Mouse (Mus musculus): ENCODE data around the gene Zzz3. TPM values are rescaled to one million over a fixed set of nuclear protein-coding genes. Genes with fewer than 3 reads are reported as not detected.
"Not testable (repeated sequence)": the region's sequence is repeated elsewhere in the genome, so short reads cannot be mapped to it uniquely, and the experiment has no call there.

Gene Zzz3
- total and polyA plus RNA-seq, 2 experiments from 2014 or later = 21.0 to 29.4 TPM

DNA sequence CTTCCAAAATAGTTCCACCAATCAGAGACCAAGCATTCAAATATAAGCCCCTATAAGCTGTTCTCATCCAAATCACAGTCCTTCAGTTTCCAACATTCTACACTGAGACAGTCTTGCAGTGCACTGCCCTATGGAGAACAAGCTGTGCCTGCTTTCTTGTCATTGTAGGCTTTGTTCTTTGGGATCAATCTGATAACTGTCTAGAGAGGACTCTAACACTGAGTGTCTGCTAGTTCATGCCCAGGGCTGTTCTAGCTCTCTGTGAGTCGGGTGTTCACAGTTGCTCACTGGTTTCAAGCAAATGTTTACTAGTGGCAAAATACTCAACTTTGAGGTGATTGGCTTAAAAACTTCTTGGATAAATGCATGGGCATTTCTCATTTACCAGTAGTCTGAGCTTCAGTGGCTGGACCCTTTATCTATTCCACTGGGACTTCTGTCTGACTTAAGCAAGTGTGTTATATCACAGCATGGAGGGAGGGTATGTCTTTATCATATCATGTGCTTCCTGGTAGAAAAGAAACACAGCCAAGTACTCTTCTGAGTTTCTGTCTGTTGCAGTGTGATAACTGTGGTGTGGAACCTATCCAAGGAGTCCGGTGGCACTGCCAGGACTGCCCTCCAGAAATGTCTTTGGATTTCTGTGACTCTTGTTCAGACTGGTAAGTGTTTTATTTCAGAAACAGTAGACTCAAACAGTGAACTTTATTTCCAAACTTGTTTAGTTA lies 62.2 kb downstream of the Zzz3 start:
- WGBS = 93% methylated on average over 2 of the region's 2 CpGs
- no peaks in the 10 kb centered on the region for H3K4me1 ChIP-seq (ENCODE audit: insufficient read depth, low read length)
- TF ChIP-seq CTCF (IDR thresholded peaks at IDR 0.05) = no peak
- ATAC-seq (ENCODE audit: low FRiP score) (no peak), DNase-seq (ENCODE audit: low spot score) (no peak)
- H3K36me3 ChIP-seq (ENCODE audit: insufficient read depth, low read length) = peaks cover 22% of the 10 kb centered on the region
- no peaks in the 10 kb centered on the region for H3K27me3 ChIP-seq (ENCODE audit: insufficient read depth, low read length)
- no peak overlapping the region for H3K4me3 ChIP-seq (ENCODE audit: low read depth, low read length)
- H3K4me2 ChIP-seq (ENCODE audit: low read depth, low read length, poor library complexity, severe bottlenecking) = no peak overlapping the region
- H3K27ac ChIP-seq (ENCODE audit: low read depth, low read length) = no peak overlapping the region
- no peaks in the 10 kb centered on the region for H3K9me3 ChIP-seq (ENCODE audit: low read length)
- H3K9ac ChIP-seq (replicated peaks; ENCODE audit: low read length, poor library complexity, severe bottlenecking) = no peak overlapping the region

DNA sequence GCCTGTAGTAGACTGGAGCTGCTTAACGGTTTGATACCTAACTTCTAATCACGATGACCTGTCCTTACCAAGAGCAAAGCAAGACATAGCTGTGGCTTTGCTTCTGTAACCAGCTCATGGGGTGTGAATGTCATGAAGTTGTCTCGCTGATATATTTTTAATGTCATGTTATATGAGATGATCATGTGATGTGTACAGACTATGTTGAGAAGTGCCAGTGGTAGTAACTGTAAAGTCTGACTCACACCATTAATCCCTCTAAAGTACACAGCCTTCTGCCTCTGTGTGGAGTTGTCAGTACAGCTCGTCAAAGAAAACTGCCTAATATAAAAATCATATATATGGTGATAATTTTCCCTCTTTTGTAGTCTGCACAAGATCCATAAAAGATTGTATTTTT lies 63.6 kb downstream of the Zzz3 start:
- not testable (repeated sequence) for H3K27ac ChIP-seq (ENCODE audit: low read depth, low read length); H3K4me3 ChIP-seq (ENCODE audit: low read depth, low read length); H3K9me3 ChIP-seq (ENCODE audit: low read length); ATAC-seq (ENCODE audit: low FRiP score); DNase-seq (ENCODE audit: low spot score); H3K9ac ChIP-seq (replicated peaks; ENCODE audit: low read length, poor library complexity, severe bottlenecking); H3K4me1 ChIP-seq (ENCODE audit: insufficient read depth, low read length); H3K27me3 ChIP-seq (ENCODE audit: insufficient read depth, low read length); H3K4me2 ChIP-seq (ENCODE audit: low read depth, low read length, poor library complexity, severe bottlenecking)
- peaks cover 29% of the 10 kb centered on the region for H3K36me3 ChIP-seq (ENCODE audit: insufficient read depth, low read length)
- 96% methylated on average over 4 of the region's 4 CpGs for WGBS

GRCm38 (mm10) chr3:152460802-152461201 lies 65.5 kb downstream of the Zzz3 start:
- WGBS = 62% methylated on average over 4 of the region's 4 CpGs
- Histone ChIP-seq H3K27me3 (ENCODE audit: insufficient read depth, low read length) (no peaks in the 10 kb centered on the region), H3K4me3 (ENCODE audit: low read depth, low read length) (no peak overlapping the region), H3K9ac (replicated peaks; ENCODE audit: low read length, poor library complexity, severe bottlenecking) (no peak overlapping the region), H3K4me1 (ENCODE audit: insufficient read depth, low read length) (no peaks in the 10 kb centered on the region), H3K36me3 (ENCODE audit: insufficient read depth, low read length) (peaks cover 24% of the 10 kb centered on the region), H3K27ac (ENCODE audit: low read depth, low read length) (no peak overlapping the region), H3K4me2 (ENCODE audit: low read depth, low read length, poor library complexity, severe bottlenecking) (no peak overlapping the region), H3K9me3 (ENCODE audit: low read length) (no peaks in the 10 kb centered on the region)
- no peak for DNase-seq (ENCODE audit: low spot score)
- no peak for ATAC-seq (ENCODE audit: low FRiP score)
- no peak for TF ChIP-seq CTCF (IDR thresholded peaks at IDR 0.05)

DNA sequence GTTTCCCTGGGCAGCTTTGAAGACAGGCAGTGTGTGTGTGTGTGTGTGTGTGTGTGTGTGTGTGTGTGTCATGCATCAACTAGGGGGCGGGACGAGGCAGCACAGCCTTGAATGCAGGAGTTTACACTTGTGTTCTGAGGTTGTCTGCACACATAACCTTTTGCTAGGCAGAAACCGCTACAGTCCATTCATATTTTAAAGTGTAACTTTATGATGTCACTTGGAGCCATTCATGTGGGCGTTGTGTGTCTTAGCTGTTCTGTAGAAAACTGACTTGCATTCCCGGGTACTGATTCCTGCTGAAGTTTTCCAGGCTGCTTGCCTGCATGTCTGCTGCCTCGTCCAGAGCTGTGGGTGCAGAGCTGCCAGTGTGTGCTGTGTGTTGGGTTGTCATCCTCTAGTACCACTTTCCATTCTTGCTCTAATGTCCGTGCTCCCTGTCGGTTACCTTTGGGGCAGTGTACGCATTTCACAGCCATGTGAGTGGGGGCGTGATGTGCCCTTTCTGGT lies 66.8 kb downstream of the Zzz3 start:
- no peak overlapping the region for H3K4me3 ChIP-seq (ENCODE audit: low read depth, low read length)
- H3K27ac ChIP-seq (ENCODE audit: low read depth, low read length) = no peak overlapping the region
- no peak for DNase-seq (ENCODE audit: low spot score)
- TF ChIP-seq CTCF (IDR thresholded peaks at IDR 0.05) = no peak
- no peak overlapping the region for H3K4me2 ChIP-seq (ENCODE audit: low read depth, low read length, poor library complexity, severe bottlenecking)
- no peaks in the 10 kb centered on the region for H3K27me3 ChIP-seq (ENCODE audit: insufficient read depth, low read length)
- peaks cover 22% of the 10 kb centered on the region for H3K36me3 ChIP-seq (ENCODE audit: insufficient read depth, low read length)
- no peaks in the 10 kb centered on the region for H3K9me3 ChIP-seq (ENCODE audit: low read length)
- H3K9ac ChIP-seq (replicated peaks; ENCODE audit: low read length, poor library complexity, severe bottlenecking) = no peak overlapping the region
- 90% methylated on average over 10 of the region's 10 CpGs for WGBS
- no peaks in the 10 kb centered on the region for H3K4me1 ChIP-seq (ENCODE audit: insufficient read depth, low read length)
- no peak for ATAC-seq (ENCODE audit: low FRiP score)

DNA sequence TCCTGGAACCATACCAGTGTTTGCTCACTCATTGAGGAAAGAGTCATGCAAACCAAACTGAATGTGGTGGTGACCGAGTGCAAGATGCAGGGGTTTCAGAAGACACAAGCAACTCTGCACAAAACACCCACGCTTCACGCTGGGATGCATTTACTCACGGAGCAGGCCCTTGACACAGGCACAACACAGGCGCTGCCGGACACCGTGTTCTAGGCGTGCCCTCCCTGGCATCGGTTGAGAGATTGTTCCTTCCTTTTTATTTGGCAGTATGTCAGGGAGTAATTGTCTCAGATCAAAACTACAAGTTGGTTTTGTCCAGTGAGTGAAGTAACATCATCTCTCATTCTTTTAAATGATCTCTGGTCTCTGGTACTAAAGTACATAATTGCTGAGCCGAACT lies 67.6 kb downstream of the Zzz3 start:
- DNase-seq (ENCODE audit: low spot score) = no peak
- no peak for TF ChIP-seq CTCF (IDR thresholded peaks at IDR 0.05)
- Histone ChIP-seq H3K9me3 (ENCODE audit: low read length) (no peaks in the 10 kb centered on the region), H3K4me3 (ENCODE audit: low read depth, low read length) (no peak overlapping the region), H3K4me2 (ENCODE audit: low read depth, low read length, poor library complexity, severe bottlenecking) (no peak overlapping the region), H3K27me3 (ENCODE audit: insufficient read depth, low read length) (no peaks in the 10 kb centered on the region), H3K9ac (replicated peaks; ENCODE audit: low read length, poor library complexity, severe bottlenecking) (no peak overlapping the region), H3K36me3 (ENCODE audit: insufficient read depth, low read length) (peaks cover 19% of the 10 kb centered on the region), H3K4me1 (ENCODE audit: insufficient read depth, low read length) (no peaks in the 10 kb centered on the region), H3K27ac (ENCODE audit: low read depth, low read length) (no peak overlapping the region)
- ATAC-seq (ENCODE audit: low FRiP score) = no peak
- 88% methylated on average over 10 of the region's 10 CpGs for WGBS

DNA sequence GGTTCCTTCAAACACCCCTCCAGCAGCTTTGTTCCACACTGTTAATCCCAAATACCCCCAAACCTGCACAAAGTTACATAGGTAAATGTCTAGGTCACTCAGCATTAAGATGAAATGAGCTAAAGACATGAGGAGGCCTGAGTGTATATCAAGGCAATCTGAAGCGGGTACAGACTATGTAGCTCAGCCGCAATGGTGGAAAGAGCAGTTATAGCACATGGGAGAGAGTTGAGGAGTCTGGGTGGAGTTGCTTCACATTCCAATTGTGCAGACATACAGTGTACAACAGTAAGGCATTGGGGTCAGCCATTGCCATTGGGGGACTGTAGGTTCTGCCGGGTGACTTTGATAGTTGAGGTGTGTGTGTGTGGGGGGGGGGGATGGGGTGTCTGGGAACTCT lies 69.2 kb downstream of the Zzz3 start:
- ATAC-seq (ENCODE audit: low FRiP score) = no peak
- WGBS = 97% methylated on average over 3 of the region's 3 CpGs
- Histone ChIP-seq H3K27ac (ENCODE audit: low read depth, low read length) (no peak overlapping the region), H3K27me3 (ENCODE audit: insufficient read depth, low read length) (no peaks in the 10 kb centered on the region), H3K9me3 (ENCODE audit: low read length) (no peaks in the 10 kb centered on the region), H3K4me1 (ENCODE audit: insufficient read depth, low read length) (no peaks in the 10 kb centered on the region), H3K4me2 (ENCODE audit: low read depth, low read length, poor library complexity, severe bottlenecking) (no peak overlapping the region), H3K4me3 (ENCODE audit: low read depth, low read length) (no peak overlapping the region), H3K9ac (replicated peaks; ENCODE audit: low read length, poor library complexity, severe bottlenecking) (no peak overlapping the region), H3K36me3 (ENCODE audit: insufficient read depth, low read length) (peaks cover 19% of the 10 kb centered on the region)
- no peak for TF ChIP-seq CTCF (IDR thresholded peaks at IDR 0.05)
- DNase-seq (ENCODE audit: low spot score) = no peak

All from midbrain, postnatal 0 days (tissue).